Mouse (Mus musculus) spleen, adult 2 months (tissue): ENCODE data around the gene Gm49486. TPM values are rescaled to one million over a fixed set of nuclear protein-coding genes. Genes with fewer than 3 reads are reported as not detected.

Experiments used
- DNase-seq, 2 experiments: peaks; one replicate each; pipeline versions ENCODE4 v3.0.0 to v3.0.0-alpha.2; 2012 to 2021; ENCODE audit warnings: low spot score in 2 of 2, low read depth in 1 of 2
- H3K27ac ChIP-seq: fragments of 200-500 bp; 2 replicates; pipeline ENCODE4 v1.5.1; 2012; ENCODE audit warnings: low read length, inconsistent platforms; ENCODE audit not compliant: insufficient read depth
- H3K27me3 ChIP-seq: fragments of 200-500 bp; 2 replicates; pipeline ENCODE4 v1.6.1; 2012; ENCODE audit warnings: mild to moderate bottlenecking, moderate library complexity, low read length, inconsistent platforms; ENCODE audit not compliant: control insufficient read depth, insufficient read depth
- H3K36me3 ChIP-seq: fragments of 200-500 bp; 2 replicates; pipeline ENCODE4 v1.6.1; 2012; ENCODE audit warnings: mild to moderate bottlenecking, low read length, inconsistent platforms; ENCODE audit not compliant: control insufficient read depth, insufficient read depth
- H3K4me1 ChIP-seq: fragments of 200-500 bp; 2 replicates; pipeline ENCODE4 v1.6.1; 2011; ENCODE audit warnings: inconsistent platforms; ENCODE audit not compliant: control insufficient read depth, insufficient read depth, insufficient read length
- H3K4me3 ChIP-seq: fragments of 200-500 bp; 2 replicates; pipeline ENCODE4 v1.5.1; 2011; ENCODE audit warnings: mild to moderate bottlenecking, inconsistent platforms; ENCODE audit not compliant: insufficient read depth, insufficient read length; ENCODE audit errors: extremely low read depth
- CTCF ChIP-seq: fragments of 200-500 bp; IDR thresholded peaks from 2 replicates; pipeline ENCODE4 v1.5.1; 2011; ENCODE audit warnings: mild to moderate bottlenecking, inconsistent platforms; ENCODE audit not compliant: insufficient read depth, insufficient read length, insufficient replicate concordance; ENCODE audit errors: extremely low read depth
- POLR2A ChIP-seq: fragments of 200-500 bp; IDR thresholded peaks from 2 replicates; pipeline ENCODE4 v1.6.1; 2011; ENCODE audit warnings: low read depth, low read length, inconsistent platforms
- WGBS: fragments of 180-500 bp; shearing (Covaris S2); methylation state at CpG from one replicate; pipeline ENCODE4 v1.1.7; 2018; 5-methylcytosine and 5-hydroxymethylcytosine counted together
- polyA plus RNA-seq: library from polyadenylated mRNA; depleted of rRNA; stranded (reverse); fragments of >200 nt; gene quantifications from 2 replicates; pipeline ENCODE4 v1.2.3, GENCODE M21; 2012

The Gm49486 gene
- polyA plus RNA-seq, 1 experiment, result not detected

DNA sequence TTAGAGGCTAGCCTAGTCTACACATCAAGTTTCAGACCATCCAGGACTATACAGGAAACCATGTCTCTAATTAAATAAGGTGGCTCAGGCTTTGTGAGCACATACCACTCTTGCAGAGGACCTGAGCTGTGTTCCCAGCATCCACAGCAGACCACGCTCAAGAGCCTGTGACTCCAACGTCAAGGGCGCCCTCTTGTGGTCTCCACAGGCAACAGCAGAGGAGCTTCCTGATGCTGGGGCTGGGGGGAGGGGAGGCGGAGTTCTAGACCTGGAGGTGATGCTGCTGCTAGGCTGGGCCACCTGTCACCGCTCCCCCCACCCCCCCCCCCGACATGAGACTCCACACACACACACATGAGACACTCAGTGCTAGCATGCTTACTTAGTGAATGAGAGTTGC, 51.0 kb downstream of the Gm49486 start:
- Histone ChIP-seq H3K27ac (no peak overlapping the region), H3K4me3 (no peak overlapping the region), H3K36me3 (no peaks in the 10 kb centered on the region), H3K27me3 (no peaks in the 10 kb centered on the region), H3K4me1 (peaks cover 5% of the 10 kb centered on the region; the same call in 1 of the 2 replicates)
- no peak for DNase-seq
- TF ChIP-seq CTCF, result peak; percentile 43; the same call in 1 of the 2 replicates
- TF ChIP-seq POLR2A, result no peak
- 55% methylated on average over 6 of the region's 6 CpGs for WGBS

DNA sequence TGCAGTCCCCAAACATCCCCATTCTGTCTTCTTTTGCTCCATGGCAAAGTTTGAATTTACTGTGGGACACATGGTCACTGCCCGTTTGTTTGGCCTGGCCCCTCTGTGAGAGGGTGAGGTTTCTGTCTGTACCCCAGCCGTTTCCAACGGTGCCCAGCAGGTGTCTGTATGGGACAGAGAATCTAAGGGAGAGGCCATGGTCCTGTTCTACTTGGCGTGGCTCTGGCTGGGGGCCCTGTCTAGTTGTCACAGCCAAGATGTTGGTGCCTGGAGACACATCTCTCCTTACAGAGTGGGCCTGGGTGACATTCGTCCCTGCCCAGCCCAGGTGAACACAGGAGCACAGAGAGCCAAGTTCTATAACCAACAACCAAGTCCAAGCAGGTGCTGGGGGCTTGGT, 51.7 kb downstream of the Gm49486 start:
- TF ChIP-seq CTCF (no peak), POLR2A (no peak)
- no peaks in the 10 kb centered on the region for H3K36me3 ChIP-seq
- no peak overlapping the region for H3K27ac ChIP-seq
- peaks cover 5% of the 10 kb centered on the region; the same call in 1 of the 2 replicates for H3K4me1 ChIP-seq
- DNase-seq, result no peak
- 50% methylated on average over 5 of the region's 5 CpGs for WGBS
- H3K27me3 ChIP-seq, result no peaks in the 10 kb centered on the region
- H3K4me3 ChIP-seq, result no peak overlapping the region

DNA sequence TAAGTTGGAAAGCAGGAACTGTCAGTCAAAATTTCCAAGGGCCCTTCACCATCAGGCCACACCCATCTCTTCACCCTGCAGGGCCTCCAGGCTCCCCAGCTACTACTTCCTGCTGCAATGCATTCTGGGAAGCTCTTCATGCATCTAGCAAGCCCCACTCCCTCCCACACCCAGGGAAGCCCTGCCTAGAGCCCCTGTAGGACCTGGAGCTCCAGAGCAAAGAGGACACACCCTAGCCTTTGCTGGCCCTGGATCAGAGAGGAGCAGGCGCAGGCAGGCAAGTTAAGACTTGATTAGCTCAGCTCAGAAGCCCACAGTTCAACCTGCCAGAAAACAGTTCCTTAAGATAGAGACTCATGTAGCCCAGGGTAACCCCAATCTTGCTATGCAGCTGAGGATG, 52.2 kb downstream of the Gm49486 start:
- H3K27ac ChIP-seq, result no peak overlapping the region

GRCm38 (mm10) chr15:79282434-79282833, 53.2 kb downstream of the Gm49486 start:
- H3K4me1 ChIP-seq, result peaks cover 5% of the 10 kb centered on the region; the same call in 1 of the 2 replicates
- H3K4me3 ChIP-seq, result no peak overlapping the region
- no peak for DNase-seq
- no peak overlapping the region for H3K27ac ChIP-seq
- no peak for TF ChIP-seq POLR2A
- TF ChIP-seq CTCF, result no peak
- H3K36me3 ChIP-seq, result peaks cover 2% of the 10 kb centered on the region; the same call in 1 of the 2 replicates
- no peaks in the 10 kb centered on the region for H3K27me3 ChIP-seq
- 94% methylated on average over 5 of the region's 5 CpGs for WGBS

More for the DNA sequence above, 52.2 kb downstream of the Gm49486 start:
- Histone ChIP-seq H3K4me3 (no peak overlapping the region), H3K27me3 (no peaks in the 10 kb centered on the region), H3K36me3 (no peaks in the 10 kb centered on the region), H3K4me1 (peaks cover 5% of the 10 kb centered on the region; the same call in 1 of the 2 replicates)
- WGBS, result 67% methylated on average over 1 of the region's 1 CpGs
- TF ChIP-seq CTCF, result no peak
- TF ChIP-seq POLR2A, result no peak
- DNase-seq, result no peak

DNA sequence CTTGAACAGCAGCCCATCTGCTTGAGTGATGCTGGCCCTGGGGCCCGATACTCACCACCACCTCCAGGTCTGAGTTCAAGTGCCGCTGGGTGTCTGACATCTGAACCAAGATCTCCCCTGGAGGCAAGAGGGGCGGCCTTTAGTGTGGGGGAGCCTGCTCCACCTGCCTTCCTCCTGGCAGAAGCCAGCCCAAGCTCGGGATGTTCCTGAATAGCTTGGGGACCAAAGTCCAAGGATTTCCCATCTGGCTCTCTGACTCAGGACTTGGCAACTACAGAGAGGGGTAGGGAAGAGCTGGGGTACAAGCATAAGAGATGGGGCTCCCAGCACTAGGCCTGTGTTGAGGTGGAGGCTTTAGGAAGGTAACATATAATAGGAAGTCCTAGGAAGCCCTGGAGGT, 54.2 kb downstream of the Gm49486 start:
- 88% methylated on average over 4 of the region's 4 CpGs for whole genome bisulfite sequencing
- no peak overlapping the region for H3K27ac ChIP-seq

GRCm38 (mm10) chr15:79285399-79285798, 56.2 kb downstream of the Gm49486 start, which contains the start of gene Baiap2l2:
Gene Baiap2l2, minus strand, starts transcription at chr15:79285537.
- 87% methylated on average over 10 of the region's 10 CpGs for WGBS
- no peak for DNase-seq
- TF ChIP-seq CTCF, result no peak
- H3K4me1 ChIP-seq, result peaks cover 5% of the 10 kb centered on the region; the same call in 1 of the 2 replicates
- no peak within 1 kb of the TSS for H3K27ac ChIP-seq
- H3K36me3 ChIP-seq, result peaks cover 3% of the 10 kb centered on the region; the same call in 1 of the 2 replicates
- no peaks in the 10 kb centered on the region for H3K27me3 ChIP-seq
- no peak within 1 kb of the TSS for H3K4me3 ChIP-seq

More for the DNA sequence above, 54.2 kb downstream of the Gm49486 start:
- TF ChIP-seq CTCF (no peak), POLR2A (no peak)
- no peaks in the 10 kb centered on the region for H3K27me3 ChIP-seq
- peaks cover 2% of the 10 kb centered on the region; the same call in 1 of the 2 replicates for H3K36me3 ChIP-seq
- H3K4me1 ChIP-seq, result peaks cover 5% of the 10 kb centered on the region; the same call in 1 of the 2 replicates
- H3K4me3 ChIP-seq, result no peak overlapping the region
- no peak for DNase-seq

- Histone ChIP-seq H3K4me3 (no peak overlapping the region), H3K36me3 (peaks cover 3% of the 10 kb centered on the region; the same call in 1 of the 2 replicates), H3K4me1 (peaks cover 3% of the 10 kb centered on the region; the same call in 1 of the 2 replicates), H3K27me3 (no peaks in the 10 kb centered on the region), H3K27ac (no peak overlapping the region)
- TF ChIP-seq POLR2A, result no peak
- no peak for TF ChIP-seq CTCF
- WGBS, result 91% methylated on average over 7 of the region's 7 CpGs
- no peak for DNase-seq
Measured at GRCm38 (mm10) chr15:79286141-79286540, 57.0 kb downstream of the Gm49486 start.
